Mouse (Mus musculus) splenic B cell, adult 2 months (primary cell): Measurements from ENCODE around the gene Sec1.

Experiments
- DNase-seq: peaks from one replicate; pipeline ENCODE4 v3.0.0-alpha.2; 2011; ENCODE audit warnings: low read depth, low spot score
- H3K27me3 ChIP-seq: 2 replicates; pipeline ENCODE4 v1.6.1; 2012; ENCODE audit warnings: mild to moderate bottlenecking, low read length, moderate library complexity, mixed read lengths; ENCODE audit not compliant: control insufficient read depth, poor library complexity, insufficient read depth, severe bottlenecking
- H3K36me3 ChIP-seq: 2 replicates; pipeline ENCODE4 v1.6.1; 2012; ENCODE audit warnings: mild to moderate bottlenecking, low read length, moderate library complexity, mixed read lengths; ENCODE audit not compliant: control insufficient read depth, poor library complexity, insufficient read depth, severe bottlenecking

Gene Sec1

GRCm38 (mm10) chr7:45713396-45713795, 19.2 kb upstream of the Sec1 start:
- no peak for DNase-seq
- H3K36me3 ChIP-seq: peaks cover 9% of the 10 kb centered on the region

GRCm38 (mm10) chr7:45712022-45712757, 18.0 kb upstream of the Sec1 start:
- DNase-seq: no peak
- Histone ChIP-seq H3K27me3 (no peaks in the 10 kb centered on the region), H3K36me3 (peaks cover 9% of the 10 kb centered on the region)

More at GRCm38 (mm10) chr7:45713396-45713795, 19.2 kb upstream of the Sec1 start:
- H3K27me3 ChIP-seq: no peaks in the 10 kb centered on the region

DNA sequence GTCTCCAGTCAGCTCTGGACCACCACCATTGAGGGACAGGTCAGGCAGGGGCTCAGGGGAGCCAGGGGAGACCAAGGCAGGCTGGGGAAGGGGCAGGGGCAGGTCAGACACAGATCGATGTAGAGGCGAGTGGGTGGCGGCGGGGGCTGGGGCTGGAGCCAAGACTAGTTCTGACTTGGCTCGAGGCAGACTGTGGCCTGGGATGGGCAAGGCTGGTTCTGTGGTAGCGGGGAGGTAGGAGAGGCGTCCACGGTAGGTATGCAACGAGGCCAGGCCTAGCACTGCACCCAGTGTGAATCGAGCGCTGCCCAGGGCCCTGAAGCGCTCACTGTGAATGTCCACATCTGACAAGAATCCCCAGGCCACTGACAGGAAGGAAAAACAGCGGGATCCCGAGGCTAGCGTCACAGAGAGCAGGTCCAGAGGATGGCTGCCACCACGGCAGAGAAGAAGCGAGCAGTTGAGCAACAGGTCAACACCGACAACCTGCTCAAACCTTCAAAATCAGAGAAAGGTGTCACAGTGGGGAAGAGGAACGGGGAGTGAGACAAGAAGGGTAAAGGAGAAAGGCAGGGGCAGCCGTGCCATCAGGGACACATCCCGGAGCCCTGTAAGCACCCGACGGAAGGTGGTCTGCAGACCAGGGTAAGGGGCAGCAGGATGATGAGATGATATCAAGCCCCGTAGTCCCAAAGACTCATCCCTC, 17.3 kb upstream of the Sec1 start:
- H3K36me3 ChIP-seq: peaks cover 9% of the 10 kb centered on the region
- H3K27me3 ChIP-seq: no peaks in the 10 kb centered on the region
- no peak for DNase-seq

- no peaks in the 10 kb centered on the region for H3K27me3 ChIP-seq
- H3K36me3 ChIP-seq: peaks cover 9% of the 10 kb centered on the region
- no peak for DNase-seq
Observed at GRCm38 (mm10) chr7:45710477-45711191, 16.4 kb upstream of the Sec1 start.

GRCm38 (mm10) chr7:45709677-45710355, 15.6 kb upstream of the Sec1 start:
- Histone ChIP-seq H3K36me3 (peaks cover 9% of the 10 kb centered on the region), H3K27me3 (no peaks in the 10 kb centered on the region)
- no peak for DNase-seq

GRCm38 (mm10) chr7:45709036-45709435, 14.8 kb upstream of the Sec1 start:
- DNase-seq: peak; percentile 43
- Histone ChIP-seq H3K27me3 (no peaks in the 10 kb centered on the region), H3K36me3 (peaks cover 9% of the 10 kb centered on the region)

DNA sequence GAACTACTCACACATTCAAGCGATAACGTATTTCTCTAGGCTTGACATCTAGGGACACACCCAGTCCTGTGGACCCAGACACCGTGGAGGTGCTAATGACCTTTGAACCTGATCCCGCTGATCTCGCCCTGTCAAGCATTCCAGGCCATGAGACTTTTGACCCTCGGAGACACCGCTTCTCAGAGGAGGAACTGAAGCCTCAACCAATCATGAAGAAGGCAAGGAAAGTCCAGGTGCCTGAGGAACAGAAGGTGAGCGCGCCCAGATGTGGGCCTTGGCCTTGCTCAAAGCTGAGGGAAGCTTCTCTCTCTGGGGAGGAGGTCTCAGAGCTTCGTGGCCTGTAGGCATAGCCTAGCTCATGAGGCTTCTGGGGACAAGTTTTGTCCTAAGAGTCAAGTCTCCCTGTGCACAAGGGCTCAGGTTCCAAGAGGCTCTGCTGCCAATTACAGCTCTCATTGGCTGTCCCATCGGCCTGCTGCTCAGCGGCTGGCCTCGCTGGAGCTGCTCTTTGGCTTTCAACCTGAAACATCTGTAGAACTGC, 14.1 kb upstream of the Sec1 start:
- Histone ChIP-seq H3K27me3 (no peaks in the 10 kb centered on the region), H3K36me3 (peaks cover 8% of the 10 kb centered on the region)
- no peak for DNase-seq

DNA sequence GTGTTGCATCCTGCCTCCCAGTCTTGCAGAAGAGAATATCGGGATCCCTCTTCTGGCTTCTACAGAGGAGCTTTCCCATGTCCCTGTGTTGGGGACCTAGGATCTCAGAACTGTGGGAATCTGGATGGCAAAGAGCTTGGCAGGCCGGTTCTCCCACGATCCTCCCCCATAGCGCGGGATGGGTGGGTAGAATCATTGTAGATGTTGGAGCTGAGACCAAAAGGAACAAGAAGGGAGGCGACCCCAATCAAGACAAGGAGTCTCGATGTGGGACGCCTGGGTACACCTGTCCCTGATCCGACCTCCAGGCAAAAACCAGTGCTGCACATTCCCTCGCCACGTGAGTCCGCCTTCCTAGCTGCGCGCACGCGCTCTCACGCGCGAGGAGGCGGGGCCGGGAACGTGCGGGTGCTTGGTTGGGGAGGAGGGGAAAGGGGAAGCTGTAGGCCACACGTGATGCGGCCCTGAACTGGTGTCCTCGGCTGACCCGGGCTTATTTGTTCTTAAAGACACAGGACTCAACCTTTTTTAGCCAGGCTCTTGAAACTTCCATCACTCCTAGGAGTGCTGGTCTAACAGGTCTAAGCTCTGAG, 13.3 kb upstream of the Sec1 start:
- H3K36me3 ChIP-seq: peaks cover 5% of the 10 kb centered on the region
- peak; percentile 96 for DNase-seq
- H3K27me3 ChIP-seq: no peaks in the 10 kb centered on the region

DNA sequence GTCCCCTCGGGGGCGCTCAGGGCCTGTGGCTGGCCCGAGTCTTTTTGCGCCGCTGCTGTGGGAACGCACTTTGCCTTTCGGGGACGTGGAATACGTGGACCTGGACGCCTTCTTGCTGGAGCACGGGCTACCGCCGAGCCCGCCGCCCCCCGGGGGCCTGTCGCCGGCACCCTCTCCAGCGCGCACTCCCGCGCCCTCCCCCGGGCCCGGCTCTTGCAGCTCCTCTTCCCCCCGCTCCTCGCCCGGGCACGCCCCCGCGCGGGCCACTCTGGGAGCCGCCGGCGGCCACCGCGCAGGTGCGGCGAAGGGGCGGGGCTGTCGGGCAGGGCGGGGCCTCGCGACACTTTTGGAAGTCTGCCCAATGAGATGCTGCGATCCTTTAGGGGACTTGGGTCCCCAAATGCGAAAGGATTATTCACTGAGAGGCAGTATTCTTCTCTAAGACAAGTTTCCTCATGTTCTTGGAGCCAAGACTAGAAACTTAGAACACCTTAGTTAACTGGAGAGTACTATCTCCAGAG, 12.6 kb upstream of the Sec1 start:
- peak; percentile 90 for DNase-seq
- H3K27me3 ChIP-seq: no peaks in the 10 kb centered on the region
- H3K36me3 ChIP-seq: peaks cover 3% of the 10 kb centered on the region; the same call in 1 of the 2 replicates

- peak; percentile 32 for DNase-seq
- no peaks in the 10 kb centered on the region for H3K27me3 ChIP-seq
Observed at GRCm38 (mm10) chr7:45705873-45706281, 11.7 kb upstream of the Sec1 start.

DNA sequence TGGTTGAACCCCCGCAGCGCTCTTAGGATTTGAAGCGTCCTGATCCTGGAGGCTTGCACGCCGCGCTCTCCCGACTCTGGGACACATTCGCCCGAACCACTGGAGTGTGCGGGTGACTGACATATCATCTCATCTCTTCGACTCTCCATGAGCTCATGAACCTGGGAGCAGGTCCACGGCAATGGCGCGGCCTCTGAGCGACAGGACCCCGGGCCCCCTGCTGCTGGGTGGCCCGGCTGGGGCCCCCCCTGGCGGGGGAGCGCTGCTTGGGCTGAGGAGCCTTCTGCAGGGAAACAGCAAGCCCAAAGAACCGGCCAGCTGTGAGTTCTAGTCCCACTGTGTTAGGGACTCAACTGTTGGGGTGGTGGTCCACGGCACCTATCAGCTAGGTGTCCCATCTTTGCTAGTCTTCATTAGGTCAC, 11.3 kb upstream of the Sec1 start:
- no peak for DNase-seq
- no peaks in the 10 kb centered on the region for H3K27me3 ChIP-seq
- peaks cover under 1% of the 10 kb centered on the region; the same call in 1 of the 2 replicates for H3K36me3 ChIP-seq

More at GRCm38 (mm10) chr7:45705873-45706281, 11.7 kb upstream of the Sec1 start:
- H3K36me3 ChIP-seq: peaks cover 3% of the 10 kb centered on the region; the same call in 1 of the 2 replicates

- DNase-seq: peak; percentile 99
- H3K27me3 ChIP-seq: no peaks in the 10 kb centered on the region
Observed at GRCm38 (mm10) chr7:45704730-45705442, 10.7 kb upstream of the Sec1 start, which contains the start of gene Dbp. TSS of gene Dbp (plus strand) at chr7:45705088.

DNA sequence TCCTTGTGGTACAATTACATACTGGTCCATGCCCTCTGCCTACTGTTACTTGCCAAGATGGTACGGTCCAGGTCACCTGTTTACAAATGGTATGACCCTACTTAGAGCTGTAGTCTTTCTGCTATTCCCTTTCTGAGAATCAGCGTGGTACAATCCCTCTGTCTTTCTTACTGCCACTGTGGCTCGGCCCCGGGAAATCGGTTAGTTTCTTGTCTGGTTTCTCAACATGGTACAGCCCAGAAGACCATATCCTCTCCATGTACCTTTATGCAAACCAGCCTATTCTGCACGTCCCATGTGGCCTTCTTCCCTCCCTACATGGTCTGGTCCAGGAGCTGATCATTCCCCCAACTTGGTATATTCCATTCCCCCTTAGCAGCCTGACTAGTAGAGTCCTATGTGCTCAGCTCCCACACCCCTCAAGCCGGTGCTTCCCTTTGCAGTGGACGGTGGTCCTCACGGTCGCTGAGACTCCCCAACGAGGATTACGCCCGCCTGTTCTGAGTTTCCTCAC, 9.9 kb upstream of the Sec1 start:
- Histone ChIP-seq H3K36me3 (no peaks in the 10 kb centered on the region), H3K27me3 (no peaks in the 10 kb centered on the region)
- DNase-seq: peak; percentile 79

More at GRCm38 (mm10) chr7:45704730-45705442, 10.7 kb upstream of the Sec1 start, which contains the start of gene Dbp:
- no peaks in the 10 kb centered on the region for H3K36me3 ChIP-seq
